Mouse (Mus musculus): ENCODE data around the gene Rreb1. TPM values are rescaled to one million over a fixed set of nuclear protein-coding genes. Genes with fewer than 3 reads are reported as not detected.

Rreb1 gene
- polyA plus RNA-seq, 1 experiment from 2014 or later = 4.4 TPM

DNA sequence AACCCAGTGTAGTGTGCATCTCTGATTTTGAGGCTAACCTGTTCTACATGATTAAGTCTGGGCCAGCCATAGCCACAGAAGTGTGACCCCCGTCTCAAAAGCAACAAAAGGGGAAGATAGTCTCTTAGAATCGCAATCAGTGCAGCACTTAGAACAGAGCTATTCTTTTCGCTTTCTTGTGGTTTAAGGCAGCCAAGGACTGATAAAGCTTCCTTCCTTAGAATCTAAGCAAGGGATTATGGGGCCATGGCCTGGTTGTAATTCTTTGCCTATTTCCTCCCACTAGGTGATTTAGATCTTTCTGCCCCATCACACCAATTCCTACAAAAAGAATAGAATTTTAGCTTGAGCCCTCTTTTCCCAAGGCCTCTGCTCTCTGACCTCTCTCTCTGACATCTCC is 135.8 kb downstream of the Rreb1 start:
- peaks cover 69% of the 10 kb centered on the region for H3K36me3 ChIP-seq (replicated peaks; ENCODE audit: insufficient read depth, low read length)
- H3K4me3 ChIP-seq (ENCODE audit: low read depth, low read length) = no peak overlapping the region
- H3K9ac ChIP-seq (replicated peaks) = no peak overlapping the region
- H3K9me3 ChIP-seq (ENCODE audit: low read length) = no peaks in the 10 kb centered on the region
- no peaks in the 10 kb centered on the region for H3K27me3 ChIP-seq (ENCODE audit: insufficient read depth, low read length)
- no peak for ATAC-seq
- DNase-seq = no peak
- no peak overlapping the region for H3K4me2 ChIP-seq (ENCODE audit: low read depth, low read length)
- WGBS (ENCODE audit: insufficient replicate concordance) = 64% methylated on average over 3 of the region's 3 CpGs
- H3K4me1 ChIP-seq (ENCODE audit: insufficient read depth) = peaks cover 12% of the 10 kb centered on the region; the same call in 1 of the 2 replicates
- H3K27ac ChIP-seq (ENCODE audit: low read depth) = no peak overlapping the region
- TF ChIP-seq EP300 (IDR thresholded peaks at IDR 0.05; ENCODE audit: low read depth) = no peak
- no peak for TF ChIP-seq CTCF (IDR thresholded peaks at IDR 0.05; ENCODE audit: low read depth)

DNA sequence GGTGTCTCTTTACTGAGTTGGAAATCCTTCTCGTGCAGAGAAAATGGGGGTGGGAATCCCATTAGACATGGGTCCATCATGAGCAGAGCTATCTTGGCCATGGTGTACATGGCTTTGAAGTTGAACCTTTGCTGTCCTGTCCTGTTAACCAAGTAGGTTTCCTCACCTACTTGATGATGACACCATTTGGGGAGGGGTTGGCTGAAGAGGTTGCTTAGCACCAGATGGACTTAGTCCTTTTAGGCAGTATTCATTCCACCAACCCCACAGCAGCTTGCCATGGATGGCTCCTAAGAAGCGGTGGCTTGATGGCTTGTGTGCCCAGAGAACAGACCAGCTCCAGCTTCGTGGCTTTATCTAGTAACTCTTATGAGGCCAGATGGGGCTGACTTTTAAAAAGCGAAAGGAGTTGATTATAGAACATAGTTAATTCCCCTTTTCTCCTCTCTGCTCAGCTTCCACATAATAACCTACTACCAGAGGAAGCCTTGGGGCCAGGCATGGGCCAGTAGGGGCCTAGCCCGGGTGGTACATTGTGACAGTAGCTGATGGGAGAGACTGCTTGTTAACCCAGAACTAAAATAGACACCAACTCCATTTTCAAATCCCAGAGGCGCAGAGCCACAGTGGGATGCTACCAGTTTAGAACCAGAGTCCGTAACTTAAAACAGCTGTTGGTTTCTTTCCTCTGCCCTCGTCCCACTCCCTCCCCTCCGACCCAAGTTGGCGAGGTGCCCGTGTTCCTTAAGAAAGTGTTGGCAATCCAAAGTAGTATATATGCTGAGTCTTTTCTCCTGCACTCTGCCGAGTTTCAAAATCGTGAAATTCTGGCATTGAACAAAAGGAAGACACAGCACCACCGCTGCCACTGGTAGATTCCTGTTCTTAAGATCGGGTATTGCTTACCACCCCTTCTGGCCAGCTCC is 140.4 kb downstream of the Rreb1 start:
- TF ChIP-seq CTCF (IDR thresholded peaks at IDR 0.05; ENCODE audit: low read depth) = no peak
- TF ChIP-seq EP300 (IDR thresholded peaks at IDR 0.05; ENCODE audit: low read depth) = no peak
- no peaks in the 10 kb centered on the region for H3K9me3 ChIP-seq (ENCODE audit: low read length)
- H3K36me3 ChIP-seq (replicated peaks; ENCODE audit: insufficient read depth, low read length) = peaks cover 74% of the 10 kb centered on the region
- no peak overlapping the region for H3K4me2 ChIP-seq (ENCODE audit: low read depth, low read length)
- no peak overlapping the region for H3K27ac ChIP-seq (ENCODE audit: low read depth)
- no peaks in the 10 kb centered on the region for H3K27me3 ChIP-seq (ENCODE audit: insufficient read depth, low read length)
- peak; percentile 87 for ATAC-seq
- DNase-seq = no peak
- no peak overlapping the region for H3K9ac ChIP-seq (replicated peaks)
- H3K4me1 ChIP-seq (ENCODE audit: insufficient read depth) = 0 out of 2 replicates have a peak, but pooled peaks cover 2% of the 10 kb centered on the region
- 80% methylated on average over 15 of the region's 15 CpGs for WGBS (ENCODE audit: insufficient replicate concordance)
- H3K4me3 ChIP-seq (ENCODE audit: low read depth, low read length) = no peak overlapping the region

DNA sequence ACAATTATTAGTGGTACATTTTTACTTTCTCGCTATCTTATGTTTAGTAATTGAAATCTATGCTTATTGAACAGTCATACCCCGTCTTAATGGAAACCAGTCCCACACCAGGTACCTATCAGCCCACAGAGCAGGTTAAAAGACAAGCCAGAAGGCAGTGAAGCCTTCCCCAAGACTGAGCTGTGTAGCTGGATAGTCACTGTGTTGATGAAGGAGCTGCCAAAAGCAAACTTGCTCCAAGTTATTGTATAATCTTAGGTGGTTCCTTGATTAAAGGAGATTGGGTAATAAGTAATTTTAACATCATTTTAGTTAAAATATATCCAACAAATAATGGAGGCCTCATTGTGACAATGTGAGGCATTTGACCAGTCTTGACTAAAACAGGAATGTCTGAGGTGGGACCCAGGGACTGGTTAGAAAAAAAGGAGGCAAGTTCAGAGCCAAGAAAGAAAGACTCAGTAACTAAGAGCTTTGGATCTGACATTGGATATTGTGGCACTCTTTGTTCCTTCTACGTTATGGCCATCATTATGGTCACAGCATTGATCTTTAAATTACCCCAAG is 141.6 kb downstream of the Rreb1 start:
- H3K9me3 ChIP-seq (ENCODE audit: low read length) = no peaks in the 10 kb centered on the region
- no peak overlapping the region for H3K4me2 ChIP-seq (ENCODE audit: low read depth, low read length)
- no peak overlapping the region for H3K4me3 ChIP-seq (ENCODE audit: low read depth, low read length)
- no peak overlapping the region for H3K9ac ChIP-seq (replicated peaks)
- DNase-seq (no peak), ATAC-seq (no peak)
- H3K4me1 ChIP-seq (ENCODE audit: insufficient read depth) = 0 out of 2 replicates have a peak, but pooled peaks cover 2% of the 10 kb centered on the region
- TF ChIP-seq EP300 (IDR thresholded peaks at IDR 0.05; ENCODE audit: low read depth) = no peak
- TF ChIP-seq CTCF (IDR thresholded peaks at IDR 0.05; ENCODE audit: low read depth) = no peak
- WGBS (ENCODE audit: insufficient replicate concordance) = 83% methylated on average over 3 of the region's 3 CpGs
- no peaks in the 10 kb centered on the region for H3K27me3 ChIP-seq (ENCODE audit: insufficient read depth, low read length)
- H3K36me3 ChIP-seq (replicated peaks; ENCODE audit: insufficient read depth, low read length) = peaks cover 74% of the 10 kb centered on the region
- no peak overlapping the region for H3K27ac ChIP-seq (ENCODE audit: low read depth)

DNA sequence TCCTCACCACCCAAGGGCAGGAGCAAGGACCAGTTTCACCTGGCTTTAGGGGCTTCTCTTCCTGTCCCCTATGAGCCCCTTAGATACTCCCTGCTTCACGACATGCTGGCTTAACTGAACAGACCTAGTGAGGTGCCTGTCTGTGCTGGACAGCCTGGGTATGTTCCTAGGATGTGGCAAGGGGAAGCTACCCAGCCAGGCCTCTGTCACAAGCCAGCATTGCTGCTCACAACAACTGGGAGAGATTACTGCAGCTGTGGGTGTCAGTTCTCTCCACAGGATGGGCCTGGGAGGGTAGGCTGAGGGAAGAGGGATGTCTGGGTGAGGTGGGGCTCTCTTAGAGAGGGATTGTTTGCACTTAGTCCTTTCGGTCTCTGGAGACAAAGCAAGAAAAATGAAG is 142.5 kb downstream of the Rreb1 start:
- 70% methylated on average over 2 of the region's 2 CpGs for WGBS (ENCODE audit: insufficient replicate concordance)
- no peak for TF ChIP-seq EP300 (IDR thresholded peaks at IDR 0.05; ENCODE audit: low read depth)
- no peak for TF ChIP-seq CTCF (IDR thresholded peaks at IDR 0.05; ENCODE audit: low read depth)
- Histone ChIP-seq H3K4me1 (ENCODE audit: insufficient read depth) (0 out of 2 replicates have a peak, but pooled peaks cover 2% of the 10 kb centered on the region), H3K27me3 (ENCODE audit: insufficient read depth, low read length) (no peaks in the 10 kb centered on the region), H3K4me2 (ENCODE audit: low read depth, low read length) (no peak overlapping the region), H3K36me3 (replicated peaks; ENCODE audit: insufficient read depth, low read length) (peaks cover 71% of the 10 kb centered on the region), H3K9ac (replicated peaks) (no peak overlapping the region), H3K27ac (ENCODE audit: low read depth) (no peak overlapping the region), H3K9me3 (ENCODE audit: low read length) (no peaks in the 10 kb centered on the region), H3K4me3 (ENCODE audit: low read depth, low read length) (no peak overlapping the region)
- DNase-seq (no peak), ATAC-seq (no peak)

DNA sequence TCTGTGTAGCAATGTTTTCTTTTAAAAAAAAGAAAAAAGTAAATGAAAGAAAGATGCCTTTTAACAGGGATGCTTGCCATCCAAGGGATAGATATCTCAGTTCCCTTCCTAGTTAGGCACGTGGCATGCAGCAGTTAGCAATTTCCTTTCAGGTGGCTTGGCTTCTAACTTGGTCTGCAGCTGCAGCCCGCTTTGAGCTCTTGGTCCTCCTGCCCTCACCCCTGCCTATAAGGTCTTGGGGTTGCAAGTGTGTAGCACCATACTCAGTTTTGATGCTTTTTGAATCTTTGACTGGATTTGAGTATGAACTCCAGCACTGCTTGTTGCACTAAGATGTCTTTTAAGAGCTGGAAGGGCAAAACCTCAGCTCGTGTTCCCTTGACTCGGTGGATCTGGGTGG is 144.9 kb downstream of the Rreb1 start:
- 81% methylated on average over 4 of the region's 4 CpGs for WGBS (ENCODE audit: insufficient replicate concordance)
- Histone ChIP-seq H3K27ac (ENCODE audit: low read depth) (0 out of 2 replicates have a peak overlapping the region, but pooled peaks have one; percentile 29), H3K9me3 (ENCODE audit: low read length) (no peaks in the 10 kb centered on the region), H3K9ac (replicated peaks) (no peak overlapping the region), H3K4me2 (ENCODE audit: low read depth, low read length) (no peak overlapping the region), H3K4me1 (ENCODE audit: insufficient read depth) (0 out of 2 replicates have a peak, but pooled peaks cover 2% of the 10 kb centered on the region), H3K36me3 (replicated peaks; ENCODE audit: insufficient read depth, low read length) (peaks cover 69% of the 10 kb centered on the region), H3K27me3 (ENCODE audit: insufficient read depth, low read length) (no peaks in the 10 kb centered on the region), H3K4me3 (ENCODE audit: low read depth, low read length) (no peak overlapping the region)
- TF ChIP-seq CTCF (IDR thresholded peaks at IDR 0.05; ENCODE audit: low read depth) (no peak), EP300 (IDR thresholded peaks at IDR 0.05; ENCODE audit: low read depth) (no peak)
- ATAC-seq (no peak), DNase-seq (no peak)

Measured in liver, postnatal 0 days (tissue).